17 mouse cellular contexts compared by ENCODE assay signal in genomic region chr1:80670387-80670786, GRCm38 (mm10).
A peak's percentile ranks its signal among the peaks of the same experiment; 100 is the strongest.
DNase-seq lines count a peak whose midpoint lies in the region; ATAC-seq lines count a peak whose summit lies in the region.
"Had no signal": no experiment of that assay in that cellular context is flagged by ENCODE, and none has a peak within 500 bp of the region (broad histone marks: within the 10 kb centered on the region; RNA-seq: fewer than 3 reads in every experiment).

No protein-coding gene starts in this region.

- no peaks in the 10 kb centered on the region for H3K9me3 ChIP-seq in embryonic facial prominence, embryonic 10.5 days
- H3K9me3 ChIP-seq: liver, embryonic 15.5 days had no signal

- no peaks in the 10 kb centered on the region for H3K36me3 ChIP-seq in embryonic facial prominence, embryonic 10.5 days (replicated peaks)
- H3K36me3 ChIP-seq: G1E; heart, embryonic 12.5 days; liver, embryonic 15.5 days had no signal

- peak; percentile 47 for ATAC-seq in megakaryocyte progenitor cell, adult 5-6 weeks (replicated peaks; ENCODE audit: poor library complexity)
- ATAC-seq: forebrain, embryonic 14.5 days had no signal

- no peak overlapping the region for H3K27ac ChIP-seq in embryonic facial prominence, embryonic 10.5 days (replicated peaks)
- H3K27ac ChIP-seq: liver, embryonic 15.5 days had no signal

- H3K4me1 ChIP-seq in embryonic facial prominence, embryonic 10.5 days = no peaks in the 10 kb centered on the region
- H3K4me1 ChIP-seq: heart, embryonic 12.5 days; liver, embryonic 15.5 days had no signal

- WGBS in embryonic facial prominence, embryonic 10.5 days = 79% methylated on average over 7 of the region's 7 CpGs

- no peak overlapping the region for H3K4me3 ChIP-seq in embryonic facial prominence, embryonic 10.5 days
- H3K4me3 ChIP-seq: erythroblast, embryonic 14.5 days; heart, embryonic 12.5 days; liver, embryonic 15.5 days; myocyte had no signal

- H3K27me3 ChIP-seq in embryonic facial prominence, embryonic 10.5 days (replicated peaks; ENCODE audit: low read depth, poor library complexity, severe bottlenecking) = no peaks in the 10 kb centered on the region
- H3K27me3 ChIP-seq: heart, embryonic 12.5 days; liver, embryonic 15.5 days had no signal

- peak; percentile 68 to 71 for DNase-seq in spleen, postnatal 36 days (ENCODE audit: low spot score in 2 of 2)
- no peak for DNase-seq in spleen, adult 12 weeks (ENCODE audit: low spot score)
- DNase-seq in T-cell, adult 2 months (ENCODE audit: low spot score) = peak; percentile 37
- peak; percentile 30 for DNase-seq in thymus, postnatal 4 days
- DNase-seq in lung, postnatal 25 days (ENCODE audit: low spot score) = no peak
- DNase-seq in embryonic facial prominence, embryonic 10.5 days (ENCODE audit: low spot score) = no peak
- DNase-seq: cerebellum, postnatal 14 days; heart, postnatal 36 days; kidney, postnatal 4 days; lung, postnatal 10 days had no signal

Comparison
In these comparisons a context has a peak if more than half of its experiments do, and no peak if none do; other contexts are left out.
1. DNase-seq: peak in spleen, postnatal 36 days (2 of 2), T-cell, adult 2 months (single experiment) and thymus, postnatal 4 days (single experiment); none in spleen, adult 12 weeks (single experiment), lung, postnatal 25 days (single experiment) and embryonic facial prominence, embryonic 10.5 days (single experiment).